Mouse (Mus musculus) hindlimb bud, embryonic 11.5 days (tissue): Measurements from ENCODE around the gene Serf2.
"Not testable (repeated sequence)": the region's sequence is repeated elsewhere in the genome, so short reads cannot be mapped to it uniquely, and the experiment has no call there.

Source experiments
- DNase-seq: peaks from one replicate; pipeline ENCODE4 v3.0.0-alpha.2; 2012; ENCODE audit warnings: low read depth, low spot score; ENCODE audit errors: extremely low spot score

The Serf2 gene

DNA sequence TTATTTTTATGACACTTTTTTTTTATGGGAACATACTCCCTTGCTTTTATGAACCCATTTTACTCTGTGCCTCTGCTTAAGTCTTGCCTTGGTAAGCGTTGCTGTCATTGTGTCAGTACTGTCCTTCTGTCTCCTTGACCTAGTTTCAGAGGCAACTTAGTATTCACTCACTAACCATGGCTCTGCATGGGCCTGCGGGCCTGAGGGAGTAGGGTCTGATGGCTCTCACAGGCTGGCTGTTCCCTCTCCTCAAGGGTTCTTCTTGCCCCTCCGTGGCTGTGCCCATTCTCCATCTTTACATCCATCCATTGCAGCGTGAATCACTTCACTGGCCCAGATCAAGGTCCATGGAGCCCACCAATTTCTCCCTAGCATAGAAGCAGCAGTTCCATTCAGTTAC, 2.5 kb upstream of the Serf2 start:
- no peak for DNase-seq

DNA sequence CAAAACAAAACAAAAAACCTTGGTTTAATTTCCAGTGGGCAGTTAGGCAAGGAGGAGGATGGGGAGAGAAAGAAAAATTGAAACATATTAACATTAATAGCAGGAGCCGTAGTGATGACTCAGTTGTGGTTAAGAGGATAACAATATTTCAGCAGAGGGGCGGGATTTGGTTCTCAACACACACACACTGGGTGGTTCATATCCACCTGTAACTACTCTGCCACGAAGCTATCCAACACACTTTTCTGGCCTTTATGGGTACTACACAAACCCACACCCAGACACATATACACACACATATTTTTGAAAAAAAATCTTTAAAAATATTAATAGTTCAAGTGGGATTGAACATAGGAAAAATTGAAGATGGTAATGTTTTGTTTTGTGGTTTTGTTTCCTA, 2.0 kb upstream of the Serf2 start:
- DNase-seq, result no peak

DNA sequence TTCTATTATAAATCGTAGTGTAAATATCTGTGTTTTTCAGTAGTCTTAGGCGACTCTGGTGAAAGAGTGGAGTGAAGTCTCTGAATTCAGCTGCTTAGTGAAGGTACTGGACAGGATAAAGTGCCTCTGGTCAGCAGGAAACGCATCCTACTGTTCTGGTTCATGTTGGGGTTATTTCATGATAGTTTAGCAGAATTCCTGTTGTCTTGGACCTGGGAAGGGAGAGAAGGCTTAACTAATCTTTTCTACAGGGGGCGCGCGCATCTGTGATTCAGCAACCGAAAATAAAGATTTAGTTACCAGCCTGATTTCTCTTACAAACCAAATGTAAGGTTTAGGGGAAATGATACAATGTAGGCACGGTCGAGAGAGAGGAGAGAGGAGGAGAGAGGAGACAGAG, 859 bp upstream of the Serf2 start:
- DNase-seq, result no peak

DNA sequence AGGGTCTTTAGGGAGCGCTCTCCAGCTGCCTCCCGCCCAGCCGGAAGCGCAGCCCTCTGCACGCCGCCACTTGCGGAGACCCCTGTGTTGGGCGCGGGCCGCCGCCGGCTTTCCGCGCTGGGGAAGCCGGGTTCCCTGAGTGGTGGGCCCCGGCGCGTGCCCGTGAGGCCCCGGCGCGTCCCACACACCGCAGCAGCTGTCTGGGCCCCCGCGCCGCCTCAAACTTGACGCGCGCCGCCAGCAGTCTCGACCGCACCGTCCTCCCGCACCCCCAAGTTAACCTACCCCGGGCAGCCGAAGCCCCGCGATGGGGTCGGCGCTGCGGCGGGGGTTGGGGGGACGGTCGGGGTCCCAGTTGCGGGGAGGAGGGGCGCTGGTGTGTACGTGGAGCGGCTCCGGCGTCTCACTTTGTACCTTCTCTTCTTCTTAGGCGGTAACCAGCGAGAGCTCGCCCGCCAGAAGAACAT, 583 bp downstream of the Serf2 start:
- DNase-seq, result no peak

DNA sequence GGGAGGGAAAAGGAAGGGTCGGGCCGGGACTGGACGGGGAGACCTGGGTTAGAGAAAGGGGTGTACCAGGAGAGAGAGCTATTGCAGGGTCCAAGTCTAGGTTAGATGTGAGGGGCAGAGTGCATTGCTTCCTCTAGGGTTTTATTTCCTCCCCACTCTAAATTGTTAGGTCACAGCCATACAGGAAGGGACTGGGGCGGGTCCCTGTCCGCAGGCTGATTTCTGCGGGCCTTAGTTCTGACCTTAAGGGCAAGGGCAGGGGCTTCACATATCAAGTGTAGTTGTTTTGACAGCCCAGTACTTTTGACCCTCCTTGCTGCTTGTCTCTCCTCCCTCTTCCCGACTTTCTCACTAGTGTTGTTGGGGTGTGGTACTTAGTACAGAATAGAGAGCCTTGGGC, 1.1 kb downstream of the Serf2 start:
- DNase-seq, result no peak

DNA sequence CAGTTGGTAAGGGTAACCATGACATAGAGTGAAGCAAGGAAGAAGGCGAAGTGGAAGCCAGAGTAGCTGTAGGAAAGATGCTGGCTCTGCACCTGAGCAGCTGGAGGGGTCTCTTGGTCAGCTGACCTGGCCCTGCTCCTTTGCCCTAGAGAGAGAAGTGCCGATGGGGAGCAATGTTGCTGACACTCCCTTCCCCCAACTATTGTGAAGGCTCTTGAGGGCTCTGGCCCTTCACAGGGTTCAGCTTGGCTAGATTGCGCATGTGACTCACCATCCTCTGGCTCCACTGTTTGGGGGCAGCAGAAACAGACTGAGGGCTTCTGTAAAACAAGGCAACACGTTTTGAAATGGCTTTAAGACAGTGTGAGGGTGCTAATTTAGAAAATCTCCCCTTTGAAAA, 3.4 kb downstream of the Serf2 start:
- DNase-seq, result no peak

DNA sequence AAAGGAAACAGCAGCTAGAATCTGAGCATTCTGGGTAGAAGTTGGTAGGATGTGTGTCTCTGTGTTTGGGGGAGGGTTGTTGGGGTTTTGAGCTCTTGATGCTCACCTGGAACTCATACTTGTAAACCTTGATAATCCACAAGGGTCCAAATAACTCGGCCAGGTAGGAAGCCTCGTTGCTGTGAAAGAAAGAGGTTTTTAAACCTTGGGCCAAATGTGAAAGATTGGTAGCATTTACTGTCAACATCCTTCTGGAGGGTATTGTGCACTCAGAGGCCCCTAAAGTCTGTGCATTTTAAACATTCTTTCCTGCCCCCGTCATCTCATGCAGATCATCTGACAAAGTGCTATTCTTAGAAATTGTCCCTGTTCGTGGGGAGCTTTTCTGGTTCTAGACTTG, 4.0 kb downstream of the Serf2 start, which contains the start of gene Hypk:
Hypk (plus strand) TSS at position 301 of the 400 bp plus-strand sequence.
- no peak for DNase-seq

DNA sequence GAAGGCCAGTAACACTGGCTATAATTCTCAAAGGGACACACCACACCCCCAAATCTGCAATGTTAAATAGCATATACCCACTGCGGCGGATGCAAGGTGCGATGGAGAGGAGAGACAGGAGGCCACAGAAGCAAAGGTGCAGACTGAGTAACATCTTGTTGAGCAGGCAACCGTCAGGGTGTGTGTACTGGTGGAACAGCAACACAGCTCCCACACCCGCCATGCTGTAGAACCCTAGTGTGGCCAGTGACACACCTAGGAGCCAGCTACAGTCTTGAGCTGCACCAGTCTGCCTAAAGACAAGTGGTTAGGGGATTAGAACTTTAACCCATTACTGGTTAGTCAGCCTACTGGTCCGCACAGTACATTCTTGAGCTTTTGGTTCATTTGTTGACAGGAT, 4.9 kb downstream of the Serf2 start:
- DNase-seq, result no peak

DNA sequence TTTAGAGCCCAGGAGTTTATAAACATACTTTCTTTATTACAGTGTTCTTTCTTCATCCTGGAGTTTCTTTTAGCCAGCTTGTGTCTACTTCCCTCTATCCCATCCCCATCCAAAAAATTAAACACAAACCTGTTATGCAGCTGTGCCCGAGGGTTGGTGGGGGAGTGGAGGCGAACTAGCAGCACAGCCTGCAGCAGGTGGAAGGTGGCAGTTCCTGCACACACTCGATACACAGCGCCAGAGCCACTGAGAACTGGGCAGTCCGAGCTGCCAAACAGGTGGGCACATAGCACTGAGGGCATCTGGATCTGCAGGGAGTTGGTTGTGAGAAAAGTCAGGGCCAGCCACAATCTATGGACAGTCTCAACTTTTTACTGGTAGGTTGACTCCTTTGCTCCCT, 6.5 kb downstream of the Serf2 start:
- no peak for DNase-seq

DNA sequence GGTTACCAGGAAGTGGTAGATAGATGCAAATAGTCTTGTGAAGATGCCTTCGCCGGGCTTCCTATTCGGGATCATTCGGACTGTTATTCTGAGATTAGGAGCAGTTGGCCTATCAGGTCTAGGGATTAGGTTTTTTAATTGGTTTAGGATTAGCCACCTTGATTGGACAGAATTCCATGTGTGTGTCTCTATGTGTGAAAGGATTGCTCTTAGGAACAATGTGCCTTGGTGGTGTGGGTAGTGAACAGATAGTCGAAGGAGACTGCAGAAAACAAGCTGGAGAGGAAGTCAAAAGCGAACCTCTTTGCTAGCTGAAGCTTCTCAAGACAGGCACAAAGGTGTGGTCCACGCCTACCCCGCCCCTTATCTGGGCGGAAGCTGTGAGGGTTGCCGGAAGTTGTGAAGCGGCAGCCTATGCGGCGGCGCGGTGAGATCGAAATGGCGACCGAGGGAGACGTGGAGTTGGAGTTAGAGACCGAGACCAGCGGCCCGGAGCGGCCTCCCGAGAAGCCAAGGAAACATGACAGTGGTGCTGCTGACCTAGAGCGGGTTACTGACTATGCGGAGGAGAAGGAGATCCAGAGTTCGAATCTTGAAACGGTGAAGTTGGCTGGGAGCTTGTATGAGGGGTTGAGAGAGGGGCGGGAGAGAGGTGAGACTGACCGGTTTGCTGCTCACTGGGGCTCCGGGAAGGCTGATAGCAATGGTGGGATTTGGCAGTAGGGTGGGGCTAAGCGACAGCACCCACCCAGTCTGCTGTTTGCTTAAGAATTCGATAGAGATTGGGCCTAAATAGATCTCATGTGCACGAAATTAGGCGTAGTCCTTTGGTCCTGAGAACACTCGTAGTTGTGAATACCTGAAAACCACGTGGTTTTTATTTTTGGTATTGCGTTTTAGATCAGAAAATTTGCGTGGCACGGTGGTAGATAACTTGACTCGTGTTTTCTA, 8.0 kb downstream of the Serf2 start, which contains the start of gene Serinc4:
Serinc4 (minus strand) TSS at position 90 of the 951 bp plus-strand sequence.
- no peak for DNase-seq

DNA sequence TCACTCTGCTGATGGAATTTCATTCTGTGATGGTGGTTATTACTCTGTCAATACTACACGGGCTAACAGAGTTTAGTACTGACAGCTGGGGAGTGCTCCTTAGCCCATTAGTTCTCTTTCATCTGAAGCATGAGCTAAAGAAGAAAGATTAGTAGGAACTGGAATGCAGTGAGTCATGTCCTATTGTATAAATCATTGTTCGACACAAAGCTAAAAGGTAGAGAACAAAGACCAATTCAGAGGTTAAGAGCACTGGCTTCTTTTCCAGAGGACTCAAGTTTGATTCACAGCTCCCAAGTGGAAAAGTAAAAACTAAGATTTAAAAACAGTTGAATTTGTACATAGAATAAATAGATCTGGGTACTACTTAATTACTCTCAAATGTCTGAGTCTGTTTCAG, 11.1 kb downstream of the Serf2 start:
- DNase-seq, result no peak

DNA sequence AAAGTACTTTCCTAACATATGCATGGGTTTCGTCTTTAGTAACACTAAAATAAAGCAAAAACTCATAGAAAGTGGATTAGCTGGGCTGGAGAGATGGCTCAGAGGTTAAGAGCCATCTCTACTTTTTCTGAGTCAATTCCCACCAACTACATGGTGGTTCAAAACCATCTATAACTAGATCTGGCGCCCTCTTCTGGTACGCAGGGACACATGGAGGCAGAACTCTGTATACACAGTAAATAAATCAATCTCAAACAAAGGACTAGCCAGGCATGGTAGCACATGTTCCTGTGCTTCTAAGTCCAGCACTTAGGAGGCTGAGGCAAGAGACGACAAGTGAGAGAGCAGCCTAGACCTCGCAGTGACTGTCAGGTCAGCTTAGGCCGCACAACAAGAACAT, 20.0 kb downstream of the Serf2 start:
- DNase-seq, result not testable (repeated sequence)

DNA sequence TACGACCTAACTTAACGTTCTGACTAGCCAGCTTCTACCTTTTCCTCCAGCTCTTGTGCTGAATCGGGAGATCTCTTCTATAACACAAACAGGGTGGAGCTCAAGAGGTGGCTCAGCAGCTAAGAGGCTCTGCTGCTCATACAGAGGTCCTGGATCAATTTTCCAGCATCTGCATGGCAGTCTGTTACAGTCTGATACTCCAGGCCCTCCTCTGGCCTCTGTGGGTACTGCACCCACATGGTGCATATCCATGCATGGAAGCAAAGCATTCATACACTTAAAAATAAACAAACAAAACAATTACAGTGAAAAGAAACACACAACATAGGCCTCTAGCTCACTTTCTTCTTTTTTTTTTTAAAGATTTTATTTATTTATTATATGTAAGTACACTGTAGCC, 23.8 kb downstream of the Serf2 start:
- DNase-seq, result not testable (repeated sequence)

DNA sequence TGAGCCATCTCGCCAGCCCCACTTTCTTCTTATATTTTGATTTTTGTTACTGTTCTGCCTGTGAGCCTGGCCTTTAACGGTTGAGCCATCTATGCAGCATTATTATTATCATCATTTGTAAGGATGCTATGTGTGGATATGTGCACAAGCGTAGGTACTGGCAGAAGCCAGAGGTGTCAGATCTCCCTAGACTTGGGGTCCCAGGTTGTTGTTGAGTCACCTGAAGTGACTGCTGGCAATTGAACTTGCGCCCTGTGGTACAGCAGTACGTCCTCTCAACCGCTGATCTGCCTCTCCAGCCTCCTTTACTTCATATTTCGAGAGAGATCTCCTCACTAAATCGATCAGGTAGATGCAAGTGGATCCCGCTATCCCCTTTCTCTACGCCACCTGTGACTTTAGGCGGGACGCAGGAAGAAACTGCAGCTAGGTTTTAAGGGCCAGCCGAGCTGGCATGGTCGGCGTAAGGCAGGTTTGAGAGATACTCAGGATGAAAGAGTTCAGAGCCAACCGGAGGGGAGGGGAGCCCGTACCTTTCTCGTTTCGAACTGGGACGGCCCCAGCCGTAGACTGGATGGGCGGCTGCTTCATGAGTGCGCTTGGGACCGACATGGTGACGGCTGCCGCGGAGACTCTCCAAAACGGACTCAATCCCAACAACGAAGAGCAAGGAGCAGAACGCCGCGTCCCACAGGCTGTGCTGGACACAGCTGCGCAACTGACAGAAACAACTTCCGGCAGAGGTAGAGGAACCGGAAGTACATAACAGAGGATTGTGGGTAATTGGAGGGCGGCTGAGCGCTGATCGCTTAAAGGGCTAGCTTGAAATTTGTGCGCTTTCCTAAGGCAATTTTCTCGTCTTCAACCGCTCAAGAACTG, 24.5 kb downstream of the Serf2 start, which contains the start of gene Mfap1b:
Mfap1b (minus strand) TSS at position 767 of the 879 bp plus-strand sequence.
- peak; percentile 73 for DNase-seq

DNA sequence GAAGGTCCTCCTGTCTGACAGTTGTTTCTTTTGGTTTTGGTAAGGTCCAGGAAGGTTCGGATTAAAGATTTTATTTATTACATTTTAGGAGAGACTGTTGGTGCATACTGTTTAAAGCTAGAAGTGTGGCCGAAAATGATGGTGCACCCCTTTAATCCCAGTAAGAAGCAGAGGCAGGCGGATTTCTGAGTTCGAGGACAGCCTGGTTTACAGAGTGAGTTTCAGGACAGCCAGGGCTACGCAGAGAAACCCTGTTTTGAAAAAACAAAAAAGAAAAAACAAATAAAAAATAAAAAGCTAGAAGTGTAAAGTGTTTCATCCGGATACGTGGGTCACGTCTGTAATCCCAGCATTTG, 25.2 kb downstream of the Serf2 start:
- no peak for DNase-seq

DNA sequence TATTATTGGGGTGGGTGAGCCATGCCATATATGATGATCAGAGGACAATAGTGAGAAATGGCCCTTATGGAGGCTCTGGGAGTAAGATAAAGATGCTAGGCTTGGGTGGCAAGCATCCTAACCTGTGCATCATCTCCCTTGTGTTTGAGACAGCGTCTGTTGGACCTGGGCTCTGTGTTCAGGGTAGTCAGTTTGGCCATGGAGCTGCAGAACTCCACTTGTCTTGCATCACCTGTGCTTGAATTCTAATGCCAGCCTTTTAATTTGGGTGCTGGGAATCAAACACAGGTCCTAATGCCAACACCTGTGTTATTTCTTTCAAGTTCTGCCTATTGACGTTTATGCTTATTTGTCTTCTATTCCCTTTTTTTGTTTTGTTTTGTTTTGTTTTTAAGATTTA, 26.3 kb downstream of the Serf2 start:
- not testable (repeated sequence) for DNase-seq

DNA sequence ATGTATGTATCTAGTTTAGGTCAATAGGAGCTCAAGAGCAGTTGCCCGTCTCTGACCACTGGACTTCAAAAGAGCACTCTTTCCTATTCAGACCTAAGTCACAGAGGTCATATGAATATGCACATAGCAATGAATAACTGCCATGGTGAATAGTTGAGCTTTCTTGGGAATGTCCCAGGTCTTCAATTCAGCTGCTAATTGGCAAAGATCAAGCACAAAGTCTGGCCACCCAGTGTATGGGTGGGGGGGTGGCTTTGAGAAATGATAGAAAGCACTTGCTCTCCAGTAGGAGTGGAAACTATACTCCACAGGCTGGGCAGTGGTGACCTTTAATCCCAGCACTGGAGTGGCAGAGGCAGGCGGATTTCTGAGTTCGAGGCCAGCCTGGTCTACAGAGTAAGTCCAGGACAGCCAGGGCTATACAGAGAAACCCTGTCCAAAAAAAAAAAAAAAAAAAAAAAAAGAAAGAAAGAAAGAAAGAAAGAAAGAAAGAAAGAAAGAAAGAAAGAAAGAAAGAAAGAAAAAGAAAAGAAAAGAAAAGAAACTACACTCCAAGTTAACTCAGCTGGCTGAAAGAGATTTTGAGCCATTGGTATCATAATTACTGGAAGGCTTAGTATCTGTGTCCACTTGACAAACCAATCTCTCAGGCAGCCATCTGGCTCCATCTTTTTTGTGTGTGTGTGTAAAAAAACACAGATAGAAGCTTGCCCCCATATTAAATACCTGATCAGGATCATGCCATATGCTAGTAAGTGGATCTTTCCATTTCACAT, 28.7 kb downstream of the Serf2 start:
- no peak for DNase-seq

DNA sequence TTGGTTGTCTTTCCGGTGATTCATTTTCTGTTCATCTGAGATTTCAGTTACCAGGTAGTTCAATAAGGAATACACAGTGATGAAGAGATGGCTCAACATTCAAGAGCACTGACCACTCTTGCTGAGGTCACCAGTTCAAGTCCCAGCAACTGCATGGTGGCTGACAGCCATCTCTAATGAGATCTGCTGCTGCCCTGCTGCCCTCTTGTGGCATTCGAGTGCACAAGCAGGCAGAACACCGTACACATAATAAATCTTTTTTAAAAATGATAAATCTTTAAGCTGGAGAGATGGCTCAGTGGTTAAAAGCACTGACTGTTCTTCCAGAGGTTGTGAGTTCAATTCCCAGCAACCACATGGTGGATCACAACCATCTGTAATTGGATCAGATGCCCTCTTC, 31.5 kb downstream of the Serf2 start:
- DNase-seq, result no peak

DNA sequence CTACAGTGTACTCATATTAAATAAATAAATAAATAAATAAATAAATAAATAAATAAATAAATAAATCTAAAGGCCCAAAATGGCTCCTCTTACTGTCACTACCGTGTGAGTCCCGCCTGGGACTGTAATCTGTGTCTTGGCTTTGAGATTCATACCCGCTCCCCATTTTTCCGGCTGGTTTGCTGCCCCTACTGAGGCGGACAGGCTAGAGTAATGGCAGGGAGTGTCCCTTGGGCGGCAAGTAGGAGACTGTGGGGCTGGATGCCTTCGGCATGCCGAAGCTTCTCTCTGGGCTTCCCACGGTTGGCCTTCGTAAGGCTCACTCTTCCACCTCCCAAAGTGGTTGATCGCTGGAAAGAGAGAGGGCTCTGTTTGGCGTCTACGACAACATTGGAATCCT, 31.9 kb downstream of the Serf2 start:
- DNase-seq, result not testable (repeated sequence)

DNA sequence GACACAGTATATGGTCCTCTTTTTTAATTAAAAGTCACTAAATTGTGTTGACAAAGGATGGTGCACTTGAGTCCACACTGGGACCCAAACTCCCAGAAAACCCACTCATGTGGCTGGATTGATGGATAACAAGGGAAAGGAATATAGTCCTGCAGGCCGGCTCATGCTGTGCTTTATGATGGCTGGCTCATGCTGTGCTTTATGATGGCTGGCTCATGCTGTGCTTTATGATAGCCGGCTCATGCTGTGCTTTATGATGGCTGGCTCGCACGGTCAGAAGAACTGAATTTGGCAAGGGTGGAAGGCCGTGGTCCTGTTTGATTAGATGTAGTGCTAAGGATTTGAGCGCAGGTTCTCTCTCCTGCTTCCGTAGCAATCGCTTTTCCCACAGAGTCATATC, 34.6 kb downstream of the Serf2 start:
- DNase-seq, result no peak

DNA sequence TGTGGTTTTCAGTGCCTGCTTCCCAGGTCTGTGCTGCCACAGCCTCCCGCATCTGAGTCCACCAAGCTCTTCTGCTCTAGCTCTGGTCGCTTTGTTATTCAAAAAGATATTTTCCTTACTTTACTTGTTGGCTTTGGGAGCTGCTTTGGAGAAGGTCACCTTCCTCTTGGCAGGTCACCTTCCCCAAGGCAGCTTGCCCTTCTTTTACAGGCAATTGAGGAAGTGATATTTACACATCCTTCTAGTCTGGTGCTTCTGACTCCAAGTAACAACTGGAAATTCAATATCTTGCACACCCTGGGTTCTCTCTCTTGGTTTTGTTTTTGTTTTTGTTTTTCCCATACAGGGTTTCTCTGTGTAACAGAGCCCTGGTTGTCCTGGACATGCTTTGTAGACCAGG, 35.4 kb downstream of the Serf2 start:
- not testable (repeated sequence) for DNase-seq
